Mouse (Mus musculus) CH12.LX (cell line): ENCODE results near the gene Hgd. TPM values are rescaled to one million over a fixed set of nuclear protein-coding genes. Genes with fewer than 3 reads are reported as not detected.

Experiments
- DNase-seq: peaks from one replicate; pipeline ENCODE4 v3.0.0-alpha.2; 2013; ENCODE audit errors: extremely low read depth
- H3K27ac ChIP-seq: 2 replicates; pipeline ENCODE4 v1.5.1; 2012; ENCODE audit warnings: low read depth, mild to moderate bottlenecking, control low read depth, moderate library complexity; ENCODE audit not compliant: insufficient read depth
- H3K27me3 ChIP-seq: replicated peaks from 2 replicates; pipeline ENCODE3; 2012; ENCODE audit warnings: inconsistent platforms
- H3K36me3 ChIP-seq, 2 experiments: replicated peaks in 1 of 2; 2 replicates each; pipeline versions ENCODE3 to v1.6.1; 2012; ENCODE audit warnings: inconsistent platforms in 1 of 2, low read length in 1 of 2, mild to moderate bottlenecking in 1 of 2, mixed read lengths in 1 of 2, moderate library complexity in 1 of 2; ENCODE audit not compliant: control insufficient read depth in 1 of 2, insufficient read depth in 1 of 2
- H3K4me1 ChIP-seq, 2 experiments: 2 replicates each; pipeline ENCODE4 v1.6.1; 2012; ENCODE audit warnings: inconsistent platforms in 1 of 2, moderate library complexity in 1 of 2; ENCODE audit not compliant: insufficient read depth in 2 of 2, control insufficient read depth in 1 of 2
- H3K4me2 ChIP-seq: 2 replicates; pipeline ENCODE4 v1.6.1; 2012; ENCODE audit warnings: low read depth, mild to moderate bottlenecking, control low read depth; ENCODE audit not compliant: poor library complexity, insufficient read depth, severe bottlenecking
- H3K4me3 ChIP-seq, 3 experiments: fragments of 150-350 bp in 1 of 3; sonication (generic) in 1 of 3; replicated peaks in 1 of 3; 2 replicates each; pipeline versions ENCODE3 to v1.5.1; 2011 to 2012; ENCODE audit warnings: low read depth in 2 of 3, low read length in 2 of 3, mild to moderate bottlenecking in 2 of 3, moderate library complexity in 2 of 3, control low read depth in 1 of 3, improper control_type of control experiment in 1 of 3, inconsistent platforms in 1 of 3, mixed read lengths in 1 of 3; ENCODE audit not compliant: poor library complexity in 1 of 3
- H3K79me2 ChIP-seq: replicated peaks from 2 replicates; pipeline ENCODE4 v1.6.1; 2012; ENCODE audit warnings: mild to moderate bottlenecking, moderate library complexity; ENCODE audit not compliant: control insufficient read depth, poor library complexity, insufficient read depth, severe bottlenecking; ENCODE audit errors: extremely low read depth
- H3K9ac ChIP-seq: 2 replicates; pipeline ENCODE4 v1.6.1; 2012; ENCODE audit warnings: low read depth, mild to moderate bottlenecking, control low read depth, moderate library complexity; ENCODE audit not compliant: insufficient read depth
- H3K9me3 ChIP-seq: replicated peaks from 2 replicates; pipeline ENCODE3; 2012; ENCODE audit warnings: low read length, inconsistent platforms, mixed read lengths
- BHLHE40 ChIP-seq: IDR thresholded peaks from 2 replicates; pipeline ENCODE4 v1.6.1; 2011; ENCODE audit warnings: mild to moderate bottlenecking, low read depth, low read length, improper control_type of control experiment
- CTCF ChIP-seq, 2 experiments: IDR thresholded peaks in 1 of 2; conservative IDR thresholded peaks in 1 of 2; 2 replicates each; pipeline ENCODE4 v1.5.1; 2011 to 2012; ENCODE audit warnings: low read depth in 2 of 2, low read length in 2 of 2, improper control_type of control experiment in 1 of 2, inconsistent platforms in 1 of 2, mild to moderate bottlenecking in 1 of 2, moderate library complexity in 1 of 2
- ELF1 ChIP-seq: IDR thresholded peaks from 2 replicates; pipeline ENCODE4 v1.6.1; 2014; ENCODE audit warnings: low read depth, mild to moderate bottlenecking, inconsistent platforms, low read length, improper control_type of control experiment
- HCFC1 ChIP-seq: IDR thresholded peaks from 2 replicates; pipeline ENCODE4 v1.6.1; 2012; ENCODE audit warnings: low read depth, mild to moderate bottlenecking, inconsistent platforms, low read length, improper control_type of control experiment
- IRF4 ChIP-seq: IDR thresholded peaks from 2 replicates; pipeline ENCODE4 v1.6.1; 2014; ENCODE audit warnings: low read depth, mild to moderate bottlenecking, inconsistent platforms, low read length, improper control_type of control experiment
- JUN ChIP-seq: IDR thresholded peaks from 2 replicates; pipeline ENCODE4 v1.6.1; 2011; ENCODE audit warnings: low read depth, mild to moderate bottlenecking, low read length, improper control_type of control experiment, moderate library complexity; ENCODE audit not compliant: insufficient read depth
- JUND ChIP-seq: conservative IDR thresholded peaks from 2 replicates; pipeline ENCODE4 v1.6.1; 2011; ENCODE audit warnings: low read depth, low read length, improper control_type of control experiment
- MAX ChIP-seq: IDR thresholded peaks from 2 replicates; pipeline ENCODE4 v1.6.1; 2011; ENCODE audit warnings: low read length, improper control_type of control experiment
- RAD21 ChIP-seq: IDR thresholded peaks from 2 replicates; pipeline ENCODE4 v1.6.1; 2011; ENCODE audit warnings: low read depth, mild to moderate bottlenecking, low read length, improper control_type of control experiment, moderate library complexity
- RCOR1 ChIP-seq: conservative IDR thresholded peaks from 2 replicates; pipeline ENCODE4 v1.6.1; 2012; ENCODE audit warnings: low read depth, mild to moderate bottlenecking, inconsistent platforms, low read length, improper control_type of control experiment
- SIN3A ChIP-seq: IDR thresholded peaks from 2 replicates; pipeline ENCODE4 v1.6.1; 2012; ENCODE audit warnings: low read length, improper control_type of control experiment, inconsistent platforms
- SMC3 ChIP-seq: IDR thresholded peaks from 2 replicates; pipeline ENCODE4 v1.6.1; 2011; ENCODE audit warnings: low read depth, low read length, improper control_type of control experiment
- USF1 ChIP-seq: IDR thresholded peaks from 2 replicates; pipeline ENCODE4 v1.6.1; 2014; ENCODE audit warnings: low read depth, mild to moderate bottlenecking, inconsistent platforms, low read length, improper control_type of control experiment
- USF2 ChIP-seq: conservative IDR thresholded peaks from 2 replicates; pipeline ENCODE4 v1.6.1; 2011; ENCODE audit warnings: low read depth, low read length, improper control_type of control experiment
- ZC3H11A ChIP-seq: IDR thresholded peaks from 2 replicates; pipeline ENCODE4 v1.6.1; 2012; ENCODE audit warnings: low read depth, mild to moderate bottlenecking, inconsistent platforms, low read length, improper control_type of control experiment
- ZKSCAN1 ChIP-seq: IDR thresholded peaks from 2 replicates; pipeline ENCODE4 v1.6.1; 2012; ENCODE audit warnings: low read depth, inconsistent platforms, low read length, improper control_type of control experiment, borderline replicate concordance
- ZMIZ1 ChIP-seq: IDR thresholded peaks from 2 replicates; pipeline ENCODE4 v1.6.1; 2012; ENCODE audit warnings: low read depth, mild to moderate bottlenecking, inconsistent platforms, low read length, improper control_type of control experiment
- ZNF384 ChIP-seq: IDR thresholded peaks from 2 replicates; pipeline ENCODE4 v1.6.1; 2012; ENCODE audit warnings: low read depth, low read length, improper control_type of control experiment, inconsistent platforms
- dilution Hi-C: fragments of 300-500 bp; cut with MboI; formaldehyde crosslinking; loops from 2 replicates; pipeline ENCODE4 v1.14.3; 2020; ENCODE audit warnings: low sequenced_read_pairs; ENCODE audit not compliant: extremely low pct_unique_long_range_greater_than_20kb, extremely low pct_ligation_motif_present
- in situ Hi-C: fragments of 300-500 bp; cut with MboI; formaldehyde crosslinking; loops from 3 replicates; pipeline ENCODE4 v1.14.3; 2019; ENCODE audit warnings: low sequenced_read_pairs, low pct_ligation_motif_present, low pct_unique_long_range_greater_than_20kb, mixed read lengths
- polyA plus RNA-seq: library from polyadenylated mRNA; unstranded; fragments of >175 nt; gene quantifications from 2 replicates; pipeline ENCODE4 v1.2.1, GENCODE M21; 2012; ENCODE audit warnings: low read depth; ENCODE audit not compliant: insufficient read length
- total RNA-seq, 2 experiments: library from RNA; depleted of rRNA; stranded (reverse); fragments of 300-350 nt in 1 of 2; fragments of >200 nt in 1 of 2; gene quantifications; 2 replicates each; pipeline ENCODE4 v1.2.3; 2012 to 2014

The Hgd gene
- total and polyA plus RNA-seq, 3 experiments, result not detected

DNA sequence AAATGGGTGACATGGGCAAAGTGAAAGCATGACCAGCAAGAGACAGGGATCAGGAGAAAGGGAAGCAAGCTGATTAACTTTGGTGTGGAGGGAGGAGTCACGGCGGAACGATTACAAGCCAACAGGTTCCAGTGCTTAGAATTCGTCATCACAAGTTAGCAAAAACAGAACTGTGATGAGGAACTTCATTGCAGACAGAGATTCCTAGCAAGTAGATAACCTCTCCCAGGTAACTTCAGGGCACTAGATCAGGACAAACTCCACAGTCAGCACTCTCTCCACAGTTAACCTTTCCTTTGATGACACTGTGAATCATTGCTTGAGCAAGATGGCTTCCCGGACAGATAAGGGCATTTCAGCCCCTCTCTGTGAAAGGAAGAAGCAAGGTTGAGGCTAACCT lies 17.5 kb downstream of the Hgd start:
- TF ChIP-seq ZKSCAN1, result no peak
- no peak for TF ChIP-seq USF2
- no peak for TF ChIP-seq JUND
- no peak for TF ChIP-seq USF1
- TF ChIP-seq, all 38 proteins: peak for 0
- Histone ChIP-seq H3K4me1 (peaks cover 0 to 7% of the 10 kb centered on the region in 2 experiments; a peak in 2 of 4 replicates), H3K9ac (no peak overlapping the region), H3K27ac (no peak overlapping the region), H3K27me3 (no peaks in the 10 kb centered on the region), H3K4me3 (no peak overlapping the region), H3K79me2 (no peaks in the 10 kb centered on the region), H3K4me2 (no peak overlapping the region), H3K36me3 (no peaks in the 10 kb centered on the region), H3K9me3 (no peaks in the 10 kb centered on the region)
- in situ Hi-C loops (no loop called here), dilution Hi-C loops (no loop called here)
- DNase-seq, result peak; percentile 17

DNA sequence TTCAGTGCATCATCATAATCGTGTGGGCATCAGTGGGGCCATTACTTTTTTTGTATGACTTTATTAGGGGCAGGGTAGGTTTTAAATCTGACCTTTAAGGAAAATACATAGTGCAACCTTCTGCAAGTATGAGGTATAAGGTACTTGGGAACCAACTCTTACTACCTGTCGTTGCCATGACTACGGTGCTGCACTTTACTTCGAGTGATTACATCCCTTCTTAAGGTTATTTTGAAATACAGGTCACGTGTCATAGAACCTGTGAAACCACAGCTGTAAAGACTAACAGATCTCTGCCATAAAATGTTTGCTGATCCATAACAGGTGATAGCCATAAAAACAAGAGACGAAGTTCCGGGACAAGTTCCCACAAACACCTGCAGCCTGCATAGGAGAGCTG lies 18.5 kb downstream of the Hgd start:
- no peak for DNase-seq
- no peak overlapping the region for H3K4me2 ChIP-seq
- no peak overlapping the region for H3K9ac ChIP-seq
- TF ChIP-seq ZC3H11A (no peak), ELF1 (no peak), HCFC1 (no peak), RAD21 (no peak), USF2 (no peak), USF1 (no peak), IRF4 (no peak), BHLHE40 (no peak), RCOR1 (no peak), MAX (no peak), JUN (no peak), ZMIZ1 (no peak), CTCF (conservative IDR thresholded peaks at IDR 0.05 in 1 of 2, IDR thresholded peaks at IDR 0.05 in 1 of 2; ENCODE audit: low read depth in 2 of 2, low read length in 2 of 2) (no peak), SMC3 (no peak), JUND (no peak), SIN3A (no peak), ZNF384 (no peak)
- H3K36me3 ChIP-seq, result no peaks in the 10 kb centered on the region
- in situ Hi-C loops, result no loop called here
- dilution Hi-C loops, result no loop called here
- peaks cover 0 to 7% of the 10 kb centered on the region in 2 experiments; a peak in 2 of 4 replicates for H3K4me1 ChIP-seq
- no peaks in the 10 kb centered on the region for H3K9me3 ChIP-seq
- H3K4me3 ChIP-seq, result no peak overlapping the region
- H3K27ac ChIP-seq, result no peak overlapping the region
- H3K79me2 ChIP-seq, result no peaks in the 10 kb centered on the region
- H3K27me3 ChIP-seq, result no peaks in the 10 kb centered on the region
